Mouse (Mus musculus) erythroblast, adult 5-6 weeks (primary cell): ENCODE data around the gene Fam83f. TPM values are rescaled to one million over a fixed set of nuclear protein-coding genes. Genes with fewer than 3 reads are reported as not detected.
A peak's percentile ranks its signal among the peaks of the same experiment; 100 is the strongest.

ENCODE experiments used
- ATAC-seq: replicated peaks from 2 replicates; pipeline ENCODE4 v1.8.0; 2016; ENCODE audit warnings: moderate number of reproducible peaks, mild to moderate bottlenecking, moderate TSS enrichment, inconsistent platforms; ENCODE audit not compliant: poor library complexity, low FRiP score, severe bottlenecking
- total RNA-seq, 2 experiments: library from RNA; stranded (forward) in 1 of 2; stranded (reverse) in 1 of 2; fragments of 150-400 nt in 1 of 2; fragments of 200-764, 138-1000 nt in 1 of 2; gene quantifications; 2 replicates each; pipeline versions ENCODE4 v1.2.3 to v1.2.4; 2015 to 2017; ENCODE audit warnings: low replicate concordance in 2 of 2

The Fam83f gene
- total RNA-seq (2015; ENCODE audit: low replicate concordance) = not detected in 2 replicates
- 0.98 TPM in 1 of 2 replicates, not detected in the other for total RNA-seq (2017; ENCODE audit: low replicate concordance)

- no peak for ATAC-seq
Observed at GRCm38 (mm10) chr15:80671295-80672252, at the start of gene Fam83f. TSS of gene Fam83f (plus strand) at chr15:80671847.

DNA sequence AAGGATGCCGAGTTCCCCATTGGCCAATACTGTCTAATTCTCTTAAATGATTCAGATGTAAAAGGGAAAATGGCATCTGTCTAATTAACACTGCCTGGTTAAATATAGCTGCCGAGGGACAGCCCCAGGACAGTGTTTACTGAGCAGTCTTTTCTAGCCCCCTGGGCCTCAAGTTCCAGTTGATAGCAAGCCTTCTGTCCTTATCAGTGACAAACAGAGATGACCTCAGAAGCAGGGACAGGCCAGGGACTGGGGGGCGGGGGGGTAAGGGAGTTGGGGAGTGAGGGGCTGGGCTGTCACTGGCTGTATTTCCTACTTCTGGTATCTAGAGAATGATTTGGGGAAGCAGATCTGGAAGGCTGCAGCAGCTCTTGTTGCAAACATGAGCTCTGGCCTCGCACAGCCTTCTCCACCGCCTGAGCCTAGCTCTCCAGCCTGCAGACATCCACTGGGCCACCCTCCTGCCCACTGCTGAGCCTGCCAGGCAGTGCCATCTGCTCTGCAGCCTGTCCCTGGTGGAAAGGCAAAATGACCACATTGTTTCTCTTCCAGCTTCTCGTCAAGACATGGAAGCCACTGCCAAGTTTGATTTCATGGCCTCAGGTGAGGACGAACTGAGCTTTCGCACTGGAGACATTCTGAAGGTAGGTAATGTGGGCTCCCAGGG is 48.3 kb upstream of the Fam83f start:
- peak; percentile 87 for ATAC-seq

DNA sequence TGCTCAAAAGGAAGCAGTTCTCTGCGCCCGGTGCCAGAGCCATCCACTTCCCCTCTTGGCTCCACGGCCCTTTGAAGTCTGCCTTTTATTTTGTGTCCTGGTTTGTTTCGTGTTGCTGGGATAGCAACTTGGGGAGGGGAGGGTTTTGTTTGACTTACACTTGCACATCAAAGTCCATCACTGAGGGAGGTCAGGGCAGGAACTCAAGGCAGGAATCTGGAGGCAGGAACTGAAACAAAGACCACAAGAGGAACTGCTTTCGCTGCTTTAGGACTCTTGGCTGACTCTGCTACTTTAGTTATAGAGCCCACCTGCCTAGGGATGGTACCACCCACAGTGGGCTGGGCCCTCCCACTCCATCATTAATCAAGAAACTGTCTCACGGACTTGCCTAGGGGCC is 45.2 kb upstream of the Fam83f start:
- ATAC-seq = no peak

GRCm38 (mm10) chr15:80630147-80630546 is 41.5 kb upstream of the Fam83f start:
- ATAC-seq = no peak

GRCm38 (mm10) chr15:80630711-80631110 is 40.9 kb upstream of the Fam83f start:
- ATAC-seq = no peak

DNA sequence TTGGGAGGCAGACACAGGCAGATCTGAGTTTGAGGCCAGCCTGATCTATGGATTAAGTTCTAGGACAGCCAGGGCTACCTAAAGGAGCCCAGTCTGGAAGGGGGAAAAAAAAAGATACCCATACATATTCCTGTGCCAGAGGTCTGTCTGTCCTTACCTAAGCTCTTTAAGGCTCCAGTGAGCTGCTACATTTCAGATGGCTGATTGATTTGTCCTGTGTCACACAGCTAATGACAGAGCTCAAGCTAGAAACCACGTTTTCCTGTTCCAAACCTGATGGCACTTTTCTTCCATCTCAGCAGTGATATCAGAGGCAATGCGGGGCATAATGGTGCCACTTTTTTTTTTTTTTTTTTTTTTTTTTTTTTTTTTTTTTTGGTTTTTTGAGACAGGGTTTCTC is 40.3 kb upstream of the Fam83f start:
- ATAC-seq = no peak

GRCm38 (mm10) chr15:80632280-80632893 is 39.3 kb upstream of the Fam83f start:
- no peak for ATAC-seq

- no peak for ATAC-seq
Observed at GRCm38 (mm10) chr15:80634391-80635193, 37.1 kb upstream of the Fam83f start.

DNA sequence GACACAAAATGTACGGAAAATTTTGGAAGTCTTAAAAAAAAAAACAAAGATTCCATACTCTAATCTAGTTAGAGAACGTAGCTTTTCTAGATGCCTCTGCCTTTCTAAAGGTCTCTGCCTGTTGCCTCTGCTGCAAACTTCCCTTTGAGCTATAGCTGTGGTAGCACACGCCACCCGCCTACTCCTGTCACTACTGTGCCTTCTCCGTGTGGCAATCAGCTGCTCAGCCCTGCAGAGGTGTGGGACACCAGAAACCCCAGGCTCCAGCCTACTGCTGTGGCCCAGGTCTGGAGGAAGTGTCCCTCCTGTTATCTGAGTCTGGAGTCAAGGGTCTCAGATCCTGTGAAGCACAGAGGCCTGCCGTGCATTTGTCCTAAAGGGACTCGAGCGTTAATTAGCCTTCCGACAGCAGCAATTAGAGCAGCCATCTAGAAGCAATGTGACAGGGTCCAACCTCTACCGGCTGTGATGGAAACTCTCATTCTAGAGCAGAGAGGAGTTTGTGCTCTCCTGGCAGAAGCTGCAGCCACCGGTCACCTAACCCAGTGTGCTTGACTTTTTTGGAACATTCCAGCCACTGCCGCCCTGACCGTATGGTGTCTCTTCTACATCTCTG is 34.8 kb upstream of the Fam83f start:
- ATAC-seq = no peak

DNA sequence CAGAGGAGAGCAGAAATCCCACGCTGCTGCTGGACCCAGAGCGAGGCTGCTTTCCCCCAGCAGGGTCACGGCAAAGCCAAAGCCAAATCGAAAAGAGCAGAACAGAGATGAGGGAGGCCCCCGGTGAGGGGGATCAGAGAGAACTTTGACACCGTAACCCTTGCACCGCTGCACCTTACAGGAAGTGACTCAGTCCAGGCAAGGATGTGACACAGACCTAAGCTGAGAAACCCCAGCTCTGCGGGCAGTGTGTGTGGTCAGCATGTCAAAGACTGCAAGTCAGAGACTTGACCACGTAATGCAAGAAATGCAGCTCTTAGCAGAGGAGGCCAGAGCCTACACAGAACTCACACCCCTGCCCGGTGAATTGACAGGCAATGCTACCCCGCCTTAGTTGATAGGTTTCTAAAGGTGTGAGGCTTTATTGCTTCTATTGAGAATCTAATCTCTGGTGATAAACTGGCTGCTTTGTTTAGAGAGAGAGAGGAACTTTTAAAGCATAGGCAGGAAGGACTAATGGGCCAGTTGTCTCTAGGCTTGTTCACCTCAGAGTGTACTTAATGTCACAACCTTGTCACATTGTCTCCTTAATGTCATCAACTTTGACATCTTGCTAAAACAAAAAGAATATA is 32.5 kb upstream of the Fam83f start:
- no peak for ATAC-seq

- ATAC-seq = no peak
Observed at GRCm38 (mm10) chr15:80639874-80640273, 31.8 kb upstream of the Fam83f start.

GRCm38 (mm10) chr15:80641702-80642435 is 29.8 kb upstream of the Fam83f start:
- ATAC-seq = no peak

- ATAC-seq = no peak
Observed at GRCm38 (mm10) chr15:80645006-80645797, 26.4 kb upstream of the Fam83f start.

GRCm38 (mm10) chr15:80648977-80649606 is 22.6 kb upstream of the Fam83f start:
- ATAC-seq = no peak

GRCm38 (mm10) chr15:80650412-80650811 is 21.2 kb upstream of the Fam83f start:
- no peak for ATAC-seq

- no peak for ATAC-seq
Observed at GRCm38 (mm10) chr15:80653865-80654264, 17.8 kb upstream of the Fam83f start.
